Mouse (Mus musculus) cerebellum, adult 9-10 months (tissue): ENCODE measurements around the gene Olfr921.

Experiments used
- DNase-seq: peaks from one replicate; pipeline ENCODE4 v3.0.0; 2022

Gene Olfr921

DNA sequence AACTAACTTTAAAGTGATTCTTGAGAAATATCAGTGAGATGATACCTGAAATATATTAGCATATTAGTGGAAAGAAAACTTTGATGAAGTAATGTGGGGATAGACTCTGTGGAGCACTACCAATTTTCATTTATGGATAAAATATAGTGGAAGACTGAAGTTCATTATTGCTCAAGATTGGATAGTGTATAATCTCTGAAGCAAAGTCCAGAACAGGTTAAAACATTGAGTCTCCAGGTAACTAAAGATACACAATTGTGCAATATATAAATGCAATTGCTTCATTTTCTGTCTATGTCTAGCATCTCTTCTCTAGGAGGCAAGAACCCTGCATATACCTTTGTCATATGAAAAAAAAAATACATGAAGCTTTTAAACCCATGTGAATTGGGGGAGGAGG, at the start of gene Olfr921:
Gene Olfr921 (plus strand): TSS at position 301 of the 400 bp plus-strand sequence.
- no peak for DNase-seq

- DNase-seq, result no peak
Observed at GRCm38 (mm10) chr9:38724044-38724443, 48.8 kb upstream of the Olfr921 start.

DNA sequence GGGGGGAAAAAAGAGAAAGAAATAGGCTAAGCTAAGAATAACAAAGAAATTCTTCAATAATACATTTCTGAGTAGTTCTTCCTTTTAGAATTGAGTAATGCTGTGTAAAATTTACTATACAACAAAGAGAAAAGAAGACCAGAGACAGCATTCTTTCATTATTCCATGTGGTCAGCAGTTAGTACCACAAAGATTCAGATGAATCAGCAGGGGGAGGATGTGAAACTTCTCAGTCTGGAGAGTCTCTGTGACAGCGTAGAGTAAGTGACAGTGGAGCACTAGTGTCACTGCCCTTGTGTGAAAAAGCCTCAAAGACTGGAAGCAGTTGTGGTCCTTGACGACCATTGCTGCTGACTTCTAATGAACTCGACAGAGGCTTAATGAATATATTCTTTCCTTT, 44.6 kb upstream of the Olfr921 start:
- DNase-seq, result no peak

DNA sequence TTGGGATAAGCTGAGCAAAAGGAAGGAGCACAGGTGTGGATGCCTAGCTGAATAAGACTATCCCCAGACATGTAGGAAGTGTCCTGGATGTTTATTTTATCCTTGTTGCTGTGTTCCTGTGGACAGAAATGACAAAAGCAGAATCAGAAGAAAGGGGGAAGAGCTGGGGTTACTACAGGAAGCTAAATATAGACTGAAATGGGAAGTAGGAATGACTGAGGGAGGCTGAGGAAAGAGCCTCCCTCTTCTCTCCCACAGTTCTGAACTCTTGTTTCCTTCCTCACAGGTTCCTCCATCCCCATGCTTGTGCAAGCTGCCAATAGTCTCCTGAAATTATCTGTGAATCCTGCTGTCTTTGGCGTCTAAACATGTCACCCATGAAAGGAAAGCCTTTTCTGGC, 31.5 kb upstream of the Olfr921 start:
- no peak for DNase-seq

- DNase-seq, result no peak
Observed at GRCm38 (mm10) chr9:38744619-38745315, 28.1 kb upstream of the Olfr921 start.

GRCm38 (mm10) chr9:38751999-38752398, 20.9 kb upstream of the Olfr921 start, which contains the start of gene Olfr920:
Gene Olfr920 (plus strand): TSS chr9:38752299.
- DNase-seq, result no peak

- no peak for DNase-seq
Observed at GRCm38 (mm10) chr9:38792689-38793088, 19.8 kb downstream of the Olfr921 start.

DNA sequence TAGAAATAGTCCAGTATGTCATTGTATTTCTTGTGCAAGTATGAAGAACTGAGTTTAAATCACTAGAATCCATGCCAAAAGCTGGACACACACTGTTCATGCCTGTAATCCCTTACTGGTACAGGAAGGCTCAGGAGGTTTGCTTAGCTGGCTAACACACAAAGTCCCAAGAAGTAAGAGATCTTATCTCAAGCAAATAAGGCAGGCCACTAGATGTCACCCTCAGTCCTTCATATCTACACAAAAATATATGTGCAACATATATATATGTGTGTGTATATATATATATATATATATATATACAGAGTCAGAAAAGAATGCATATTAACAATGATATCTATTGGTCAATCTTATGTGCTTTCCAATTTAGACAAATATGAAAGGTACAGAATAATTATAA, 32.8 kb downstream of the Olfr921 start:
- DNase-seq, result no peak

DNA sequence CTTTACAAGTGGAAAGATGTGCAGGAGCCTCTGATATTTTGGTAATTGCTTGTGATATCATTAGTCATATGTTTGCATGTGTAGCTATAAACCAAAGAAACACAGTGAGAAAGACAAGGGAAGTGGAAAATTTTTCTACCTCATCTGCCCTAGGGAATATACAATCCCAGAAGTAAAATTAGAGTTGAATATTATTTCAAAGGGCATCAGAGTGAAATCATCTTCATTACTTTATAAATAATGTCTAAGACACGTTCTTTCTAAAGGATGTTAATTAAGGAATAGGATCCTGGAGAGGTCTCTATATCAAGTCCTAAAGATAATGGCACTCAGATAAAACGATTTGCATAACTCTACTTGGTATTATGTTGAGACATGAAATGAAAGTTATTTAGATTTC, 41.4 kb downstream of the Olfr921 start, which contains the start of gene Olfr922:
Gene Olfr922 (plus strand): TSS at position 301 of the 400 bp plus-strand sequence.
- DNase-seq, result no peak

DNA sequence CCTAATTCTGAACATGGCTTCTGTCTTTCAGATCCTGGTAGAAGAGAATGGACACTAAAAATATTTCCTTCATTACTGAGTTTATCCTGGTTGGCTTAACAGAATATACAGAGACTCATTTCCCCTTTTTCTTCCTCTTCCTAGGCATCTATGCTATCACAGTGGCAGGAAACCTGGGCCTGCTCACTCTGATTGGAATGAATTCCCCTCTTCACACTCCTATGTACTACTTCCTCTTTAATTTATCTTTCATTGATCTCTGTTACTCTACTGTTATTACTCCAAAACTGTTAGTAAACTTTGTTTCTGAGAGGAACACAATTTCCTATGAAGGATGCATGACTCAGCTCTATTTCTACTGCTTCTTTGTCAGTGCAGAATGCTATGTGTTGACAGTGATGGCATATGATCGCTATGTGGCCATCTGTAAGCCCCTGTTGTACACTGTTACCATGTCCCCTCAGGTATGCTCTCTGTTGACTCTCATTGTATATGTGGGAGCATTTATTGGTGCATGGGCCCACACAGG, 42.7 kb downstream of the Olfr921 start:
- no peak for DNase-seq

DNA sequence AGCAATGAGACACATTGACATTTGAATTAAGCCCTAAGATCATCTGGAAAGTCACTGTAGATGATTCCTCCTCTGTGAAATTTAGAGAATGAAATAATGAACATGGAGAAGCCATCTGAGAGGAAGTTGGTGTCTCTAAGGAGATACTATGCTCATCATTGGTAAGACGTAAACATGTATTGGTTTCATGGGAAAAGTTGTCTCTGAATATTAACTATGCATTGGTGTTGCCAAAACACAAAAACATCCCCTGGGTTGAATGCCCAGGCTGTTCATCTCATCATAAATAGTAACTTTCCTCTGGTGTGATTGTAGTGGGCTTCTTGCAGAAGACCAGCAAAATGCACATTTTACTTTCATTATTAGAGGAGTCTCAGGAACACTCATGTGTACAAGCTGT, 53.4 kb downstream of the Olfr921 start, which contains the start of gene Olfr923:
Gene Olfr923 (plus strand): TSS at position 301 of the 400 bp plus-strand sequence.
- DNase-seq, result no peak
